Comparison of ENCODE assay signal across 9 mouse cellular contexts in the genomic region with DNA sequence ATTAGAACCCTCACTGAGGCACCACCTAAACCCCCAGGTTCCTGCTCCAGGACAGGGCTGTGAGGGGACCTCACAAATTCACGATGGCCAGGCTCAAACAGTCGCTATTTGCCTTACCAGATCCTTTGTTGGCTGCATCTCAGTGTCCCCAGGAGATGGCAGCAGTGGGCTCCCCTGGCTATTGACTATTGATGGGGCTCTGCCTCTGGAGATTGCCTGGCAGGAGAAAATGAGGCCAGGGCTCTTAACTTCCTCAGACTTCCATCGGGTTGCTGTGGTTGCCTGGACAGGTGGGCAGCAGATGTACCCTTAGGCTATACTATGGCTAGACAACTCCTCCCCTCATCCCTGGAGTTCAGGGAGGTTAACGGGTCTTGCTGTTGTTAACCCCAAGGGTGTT. TPM values are rescaled to one million over a fixed set of nuclear protein-coding genes. Genes with fewer than 3 reads are reported as not detected.
A peak's percentile ranks its signal among the peaks of the same experiment; 100 is the strongest.
DNase-seq lines count a peak whose midpoint lies in the region; ATAC-seq and TF ChIP-seq lines count a peak whose summit lies in the region.
"Had no signal": no experiment of that assay in that cellular context is flagged by ENCODE, and none has a peak within 500 bp of the region (broad histone marks: within the 10 kb centered on the region; RNA-seq: fewer than 3 reads in every experiment).

No protein-coding gene starts in this region.

- H3K4me2 ChIP-seq in embryonic facial prominence, embryonic 14.5 days (ENCODE audit: low read depth, low read length) = no peak overlapping the region; the same call in 1 of the 2 replicates

- H3K27ac ChIP-seq in thymus, adult 2 months (ENCODE audit: control insufficient read depth, insufficient read depth, low read length) = no peak overlapping the region
- no peak overlapping the region for H3K27ac ChIP-seq in embryonic facial prominence, embryonic 14.5 days (replicated peaks; ENCODE audit: low read depth, low read length)

- peak; percentile 41 for DNase-seq in gastrocnemius, postnatal 14 days
- no peak for DNase-seq in gastrocnemius, adult 18-20 months (ENCODE audit: low spot score)
- DNase-seq in thymus, adult 2 months = peak; percentile 6
- DNase-seq in thymus, adult 18-20 months = no peak
- peak; percentile 51 for DNase-seq in embryonic facial prominence, embryonic 14.5 days (ENCODE audit: low spot score)
- DNase-seq in kidney, postnatal 14 days = peak; percentile 42
- DNase-seq in lung, postnatal 4 days = peak; percentile 67 to 77
- no peak for DNase-seq in spleen, adult 18-20 months

- H3K9ac ChIP-seq in embryonic facial prominence, embryonic 14.5 days (ENCODE audit: low read depth, low read length) = no peak overlapping the region

- no peaks in the 10 kb centered on the region for H3K27me3 ChIP-seq in thymus, adult 2 months (ENCODE audit: control insufficient read depth, insufficient read depth, low read length)
- H3K27me3 ChIP-seq in embryonic facial prominence, embryonic 14.5 days (replicated peaks; ENCODE audit: control insufficient read depth, insufficient read depth, low read length) = no peaks in the 10 kb centered on the region

- H3K4me3 ChIP-seq in thymus, adult 2 months (ENCODE audit: control insufficient read depth, insufficient read depth, low read length) = no peak overlapping the region
- H3K4me3 ChIP-seq in embryonic facial prominence, embryonic 14.5 days (ENCODE audit: low read depth, low read length) = no peak overlapping the region

- no peak for ATAC-seq in embryonic facial prominence, embryonic 14.5 days (ENCODE audit: low read depth)

- TF ChIP-seq CTCF in thymus, adult 2 months (IDR thresholded peaks at IDR 0.05; ENCODE audit: borderline replicate concordance, control insufficient read depth, extremely low read depth, insufficient read depth, low read length, poor library complexity) = no peak

- intact Hi-C loops in gastrocnemius, postnatal 14 days (cut with DNase I; ENCODE audit: low total_unique reads) = no loop called here

- WGBS in thymus, adult 2 months = 26% methylated on average over 4 of the region's 4 CpGs
- WGBS in embryonic facial prominence, embryonic 14.5 days = 8% methylated on average over 4 of the region's 4 CpGs

- TF ChIP-seq POLR2A in thymus, adult 2 months (IDR thresholded peaks at IDR 0.05; ENCODE audit: control insufficient read depth, extremely low read depth, insufficient read depth, low read length, poor library complexity) = no peak

- H3K9me3 ChIP-seq in embryonic facial prominence, embryonic 14.5 days (ENCODE audit: control insufficient read depth, low read length) = no peaks in the 10 kb centered on the region

- no peaks in the 10 kb centered on the region for H3K36me3 ChIP-seq in thymus, adult 2 months (ENCODE audit: control insufficient read depth, insufficient read depth, low read length)
- H3K36me3 ChIP-seq in embryonic facial prominence, embryonic 14.5 days (ENCODE audit: control insufficient read depth, insufficient read depth, low read length) = no peaks in the 10 kb centered on the region

- no peaks in the 10 kb centered on the region for H3K4me1 ChIP-seq in thymus, adult 2 months (replicated peaks; ENCODE audit: control insufficient read depth, insufficient read depth, low read length)
- no peaks in the 10 kb centered on the region for H3K4me1 ChIP-seq in embryonic facial prominence, embryonic 14.5 days (ENCODE audit: control insufficient read depth, insufficient read depth, low read length)

RNA-seq across cellular contexts. Expression of gene Dhrs7c, which starts 22.2 kb away (rescaled TPM):
- total RNA-seq in gastrocnemius, postnatal 14 days (2021) = 100 to 1,000 TPM; 348 to 381 TPM
- 100 to 1,000 TPM; 224 to 340 TPM for total RNA-seq in gastrocnemius, adult 18-20 months (2021)
- polyA plus RNA-seq in thymus, adult 2 months (2012; rRNA removed) = 0.73 and 8.7 TPM in 2 replicates
- 16.2 and 23.0 TPM in 2 replicates for polyA plus RNA-seq in embryonic facial prominence, embryonic 14.5 days (2014; fragmentation: Nextera tagmentation; extraction: Ambion mirVana)

RNA-seq across cellular contexts. Expression of gene Gsg1l2, which starts 45.8 kb away (rescaled TPM):
- not detected for total RNA-seq in gastrocnemius, postnatal 14 days (2021)
- total RNA-seq in gastrocnemius, adult 18-20 months (2021) = not detected
- 0.10 TPM in 1 of 2 replicates, not detected in the other for polyA plus RNA-seq in thymus, adult 2 months (2012; rRNA removed)
- polyA plus RNA-seq in embryonic facial prominence, embryonic 14.5 days (2014; fragmentation: Nextera tagmentation; extraction: Ambion mirVana) = not detected in 2 replicates
- total RNA-seq: adrenal gland, postnatal 4 days had no signal

RNA-seq across cellular contexts. Expression of gene Glp2r, which starts 49.3 kb away (rescaled TPM):
- total RNA-seq in gastrocnemius, postnatal 14 days (2021) = under 1 TPM; 0.04 to 0.11 TPM
- total RNA-seq in gastrocnemius, adult 18-20 months (2021) = under 1 TPM; 0.43 to 0.59 TPM
- 0.04 TPM in 1 of 2 replicates, not detected in the other for polyA plus RNA-seq in thymus, adult 2 months (2012; rRNA removed)
- not detected in 2 replicates for polyA plus RNA-seq in embryonic facial prominence, embryonic 14.5 days (2014; fragmentation: Nextera tagmentation; extraction: Ambion mirVana)

Comparison
In these comparisons a context has a peak if more than half of its experiments do, and no peak if none do; other contexts are left out.
1. DNase-seq: peak in gastrocnemius, postnatal 14 days (single experiment), thymus, adult 2 months (single experiment), embryonic facial prominence, embryonic 14.5 days (single experiment), kidney, postnatal 14 days (single experiment) and lung, postnatal 4 days (2 of 2); none in gastrocnemius, adult 18-20 months (single experiment), thymus, adult 18-20 months (0 of 2) and spleen, adult 18-20 months (0 of 2).